Comparison of ENCODE assay signal across 17 mouse cellular contexts in genomic region chr3:136688101-136688586, GRCm38 (mm10). TPM values are rescaled to one million over a fixed set of nuclear protein-coding genes. Genes with fewer than 3 reads are reported as not detected.
DNase-seq lines count a peak whose midpoint lies in the region; ATAC-seq and TF ChIP-seq lines count a peak whose summit lies in the region.
"Had no signal": no experiment of that assay in that cellular context is flagged by ENCODE, and none has a peak within 500 bp of the region (broad histone marks: within the 10 kb centered on the region; RNA-seq: fewer than 3 reads in every experiment).

No protein-coding gene starts in this region.

- no peak overlapping the region for H3K4me2 ChIP-seq in midbrain, embryonic 15.5 days
- H3K4me2 ChIP-seq: embryonic facial prominence, embryonic 13.5 days; liver, embryonic 15.5 days had no signal

- 14% methylated on average over 9 of the region's 9 CpGs for WGBS in spleen, adult 2 months
- 82% methylated on average over 9 of the region's 9 CpGs for WGBS in small intestine, adult 2 months
- 73% methylated on average over 9 of the region's 9 CpGs for WGBS in midbrain, embryonic 15.5 days

- H3K4me3 ChIP-seq in spleen, adult 2 months (ENCODE audit: extremely low read depth, insufficient read depth, insufficient read length): peak overlapping the region; percentile 40
- peak overlapping the region; percentile 6; the same call in 1 of the 2 replicates for H3K4me3 ChIP-seq in small intestine, adult 2 months (ENCODE audit: low read depth, low read length)
- H3K4me3 ChIP-seq in midbrain, embryonic 15.5 days: no peak overlapping the region
- H3K4me3 ChIP-seq: embryonic facial prominence, embryonic 13.5 days; forebrain, embryonic 10.5 days; liver, embryonic 15.5 days had no signal

- ATAC-seq in hematopoietic stem cell, adult 5-6 weeks (replicated peaks in 1 of 2; ENCODE audit: insufficient read depth in 1 of 2, low FRiP score in 2 of 2, low TSS enrichment in 1 of 2, low read depth in 1 of 2, poor library complexity in 2 of 2, severe bottlenecking in 2 of 2): peak; percentile 2 to 23; a peak in 1 of 4 replicates
- ATAC-seq in midbrain, embryonic 15.5 days (replicated peaks): no peak
- ATAC-seq: hindbrain, embryonic 16.5 days had no signal

- H3K27ac ChIP-seq in spleen, adult 2 months (ENCODE audit: insufficient read depth, low read length): peak overlapping the region; percentile 80
- H3K27ac ChIP-seq in small intestine, adult 2 months (ENCODE audit: insufficient read depth, low read depth, low read length): no peak overlapping the region; the same call in 1 of the 2 replicates
- H3K27ac ChIP-seq in midbrain, embryonic 15.5 days: no peak overlapping the region
- H3K27ac ChIP-seq: embryonic facial prominence, embryonic 13.5 days; forebrain, embryonic 10.5 days; liver, embryonic 15.5 days had no signal

- H3K9me3 ChIP-seq in midbrain, embryonic 15.5 days: no peaks in the 10 kb centered on the region
- H3K9me3 ChIP-seq: embryonic facial prominence, embryonic 13.5 days; forebrain, embryonic 10.5 days; liver, embryonic 15.5 days had no signal

- peaks cover 12% of the 10 kb centered on the region; the same call in 1 of the 2 replicates for H3K4me1 ChIP-seq in spleen, adult 2 months (ENCODE audit: control insufficient read depth, insufficient read depth, insufficient read length)
- H3K4me1 ChIP-seq in small intestine, adult 2 months (ENCODE audit: control insufficient read depth, insufficient read depth, insufficient read length, low read length): peaks cover 2% of the 10 kb centered on the region; the same call in 1 of the 2 replicates
- H3K4me1 ChIP-seq in midbrain, embryonic 15.5 days: peaks cover 8% of the 10 kb centered on the region; the same call in 1 of the 2 replicates
- H3K4me1 ChIP-seq: forebrain, embryonic 10.5 days had no signal

- no peak for TF ChIP-seq CTCF in spleen, adult 2 months (IDR thresholded peaks at IDR 0.05; ENCODE audit: extremely low read depth, insufficient read depth, insufficient read length, insufficient replicate concordance)
- no peak for TF ChIP-seq CTCF in small intestine, adult 2 months (IDR thresholded peaks at IDR 0.05; ENCODE audit: extremely low read depth, insufficient read length, insufficient replicate concordance, low read depth, low read length)

- DNase-seq in spleen, adult 2 months (ENCODE audit: low read depth in 1 of 2, low spot score in 2 of 2): peak; percentile 26 to 65
- no peak for DNase-seq in spleen, postnatal 10 days (ENCODE audit: low spot score in 2 of 2)
- no peak for DNase-seq in cerebellum, postnatal 25 days
- no peak for DNase-seq in Muller cell, postnatal 12 days (ENCODE audit: inconsistent ontology term)
- DNase-seq in ovary, adult 18-20 months (ENCODE audit: low spot score): no peak
- DNase-seq: adrenal gland, adult 2 months; cerebellum, postnatal 14 days; heart, adult 11 months; left cerebral cortex, postnatal 4 days; lung, postnatal 36 days had no signal

- H3K9ac ChIP-seq in midbrain, embryonic 15.5 days: no peak overlapping the region
- H3K9ac ChIP-seq: embryonic facial prominence, embryonic 13.5 days; liver, embryonic 15.5 days had no signal

- no peaks in the 10 kb centered on the region for H3K36me3 ChIP-seq in spleen, adult 2 months (ENCODE audit: control insufficient read depth, insufficient read depth, low read length)
- H3K36me3 ChIP-seq in small intestine, adult 2 months (ENCODE audit: control insufficient read depth, insufficient read depth, low read length): no peaks in the 10 kb centered on the region
- no peaks in the 10 kb centered on the region for H3K36me3 ChIP-seq in midbrain, embryonic 15.5 days (replicated peaks)
- H3K36me3 ChIP-seq: embryonic facial prominence, embryonic 13.5 days; forebrain, embryonic 10.5 days; liver, embryonic 15.5 days had no signal

- no peaks in the 10 kb centered on the region for H3K27me3 ChIP-seq in spleen, adult 2 months (ENCODE audit: control insufficient read depth, insufficient read depth, low read length)
- H3K27me3 ChIP-seq in small intestine, adult 2 months (ENCODE audit: control insufficient read depth, insufficient read depth, low read length): no peaks in the 10 kb centered on the region
- H3K27me3 ChIP-seq in midbrain, embryonic 15.5 days (replicated peaks): no peaks in the 10 kb centered on the region
- H3K27me3 ChIP-seq: embryonic facial prominence, embryonic 13.5 days; liver, embryonic 15.5 days had no signal

- TF ChIP-seq POLR2A in spleen, adult 2 months (IDR thresholded peaks at IDR 0.05; ENCODE audit: low read depth, low read length): no peak
- TF ChIP-seq POLR2A in small intestine, adult 2 months (IDR thresholded peaks at IDR 0.05; ENCODE audit: low read depth, low read length): no peak

RNA-seq across cellular contexts. Expression of gene Ppp3ca, which starts 18.2 kb away (rescaled TPM):
- 23.0 and 46.3 TPM in 2 replicates for polyA plus RNA-seq in spleen, adult 2 months (2012; rRNA removed)
- 61.6 and 90.8 TPM in 2 replicates for total RNA-seq in hematopoietic stem cell, adult 5-6 weeks (2017)
- polyA plus RNA-seq in small intestine, adult 2 months (2012; rRNA removed): 9.6 and 25.3 TPM in 2 replicates
- 145 and 148 TPM in 2 replicates for polyA plus RNA-seq in midbrain, embryonic 15.5 days (2015; fragmentation: Nextera tagmentation; extraction: Ambion mirVana)

Comparison
In these comparisons a context has a peak if more than half of its experiments do, and no peak if none do; other contexts are left out.
1. DNase-seq: peak in spleen, adult 2 months (2 of 2); none in spleen, postnatal 10 days (0 of 2), cerebellum, postnatal 25 days (0 of 2), Muller cell, postnatal 12 days (single experiment) and ovary, adult 18-20 months (single experiment).